12 mouse cellular contexts compared by ENCODE assay signal in genomic region chr12:100439145-100439755, GRCm38 (mm10).
DNase-seq lines count a peak whose midpoint lies in the region; ATAC-seq and TF ChIP-seq lines count a peak whose summit lies in the region.
"Had no signal": no experiment of that assay in that cellular context is flagged by ENCODE, and none has a peak within 500 bp of the region (broad histone marks: within the 10 kb centered on the region; RNA-seq: fewer than 3 reads in every experiment).

No protein-coding gene starts in this region.

- H3K9me3 ChIP-seq in intestine, embryonic 16.5 days (ENCODE audit: control insufficient read depth, low read length): no peaks in the 10 kb centered on the region
- H3K9me3 ChIP-seq in liver, embryonic 15.5 days (replicated peaks): no peaks in the 10 kb centered on the region
- H3K9me3 ChIP-seq: limb, embryonic 15.5 days had no signal

- H3K27ac ChIP-seq in layer of hippocampus, adult 2 months: peak overlapping the region; percentile 82
- H3K27ac ChIP-seq in cortical plate, adult 2 months (ENCODE audit: insufficient read depth, low read length): peak overlapping the region; percentile 93
- H3K27ac ChIP-seq in intestine, embryonic 16.5 days (ENCODE audit: low read length): peak overlapping the region; percentile 1
- no peak overlapping the region for H3K27ac ChIP-seq in liver, embryonic 15.5 days (replicated peaks)

- no peaks in the 10 kb centered on the region for H3K36me3 ChIP-seq in intestine, embryonic 16.5 days (ENCODE audit: control insufficient read depth, insufficient read depth, low read length)
- H3K36me3 ChIP-seq in liver, embryonic 15.5 days (replicated peaks): no peaks in the 10 kb centered on the region

- peaks cover 18% of the 10 kb centered on the region for H3K4me1 ChIP-seq in cortical plate, adult 2 months (ENCODE audit: control insufficient read depth, insufficient read depth, low read length)
- H3K4me1 ChIP-seq in intestine, embryonic 16.5 days (ENCODE audit: control insufficient read depth, insufficient read depth, low read length): peaks cover 11% of the 10 kb centered on the region
- H3K4me1 ChIP-seq in liver, embryonic 15.5 days (replicated peaks): no peaks in the 10 kb centered on the region

- no peak overlapping the region for H3K4me3 ChIP-seq in layer of hippocampus, adult 2 months
- H3K4me3 ChIP-seq in cortical plate, adult 2 months (ENCODE audit: insufficient read depth, low read length): no peak overlapping the region
- no peak overlapping the region for H3K4me3 ChIP-seq in intestine, embryonic 16.5 days (ENCODE audit: low read length)
- H3K4me3 ChIP-seq in liver, embryonic 15.5 days (replicated peaks): no peak overlapping the region
- H3K4me3 ChIP-seq: limb, embryonic 15.5 days had no signal

- WGBS in intestine, embryonic 16.5 days: 61% methylated on average over 4 of the region's 4 CpGs
- WGBS in liver, embryonic 15.5 days (ENCODE audit: insufficient replicate concordance): 41% methylated on average over 4 of the region's 4 CpGs

- no peak for TF ChIP-seq POLR2A in cortical plate, adult 2 months (IDR thresholded peaks at IDR 0.05; ENCODE audit: extremely low read depth, insufficient read depth, low read length)

- peak; percentile 58 for ATAC-seq in intestine, embryonic 16.5 days
- ATAC-seq in liver, embryonic 15.5 days (ENCODE audit: insufficient read depth): peak; percentile 37; the same call in 1 of the 2 replicates
- ATAC-seq in erythroid progenitor cell, adult 5-6 weeks (replicated peaks; ENCODE audit: low FRiP score, poor library complexity, severe bottlenecking): no peak
- ATAC-seq in frontal cortex, adult (ENCODE audit: low TSS enrichment): no peak
- ATAC-seq: forebrain, embryonic 14.5 days had no signal

- H3K9ac ChIP-seq in intestine, embryonic 16.5 days (ENCODE audit: low read depth, low read length): no peak overlapping the region
- no peak overlapping the region for H3K9ac ChIP-seq in liver, embryonic 15.5 days
- H3K9ac ChIP-seq: limb, embryonic 15.5 days had no signal

- no peaks in the 10 kb centered on the region for H3K27me3 ChIP-seq in intestine, embryonic 16.5 days (replicated peaks; ENCODE audit: control insufficient read depth, insufficient read depth, low read length)
- no peaks in the 10 kb centered on the region for H3K27me3 ChIP-seq in liver, embryonic 15.5 days
- H3K27me3 ChIP-seq: limb, embryonic 15.5 days had no signal

- no peak for TF ChIP-seq CTCF in layer of hippocampus, adult 2 months (conservative IDR thresholded peaks at IDR 0.05)
- no peak for TF ChIP-seq CTCF in cortical plate, adult 2 months (IDR thresholded peaks at IDR 0.05; ENCODE audit: extremely low read depth, insufficient read depth, low read length)

- no peak for DNase-seq in layer of hippocampus, adult 2 months (ENCODE audit: low spot score in 2 of 2)
- DNase-seq in layer of hippocampus, postnatal 25 days (ENCODE audit: extremely low spot score in 1 of 2, low spot score in 1 of 2): no peak
- DNase-seq in cerebellum, adult 9-10 months: no peak
- DNase-seq: layer of hippocampus, adult 9-11 months; thymus, postnatal 14 days had no signal

- no peak overlapping the region for H3K4me2 ChIP-seq in intestine, embryonic 16.5 days (ENCODE audit: low read depth, low read length)
- no peak overlapping the region for H3K4me2 ChIP-seq in liver, embryonic 15.5 days
- H3K4me2 ChIP-seq: limb, embryonic 15.5 days had no signal

Comparison
In these comparisons a context has a peak if more than half of its experiments do, and no peak if none do; other contexts are left out.
1. ATAC-seq: peak in intestine, embryonic 16.5 days (single experiment) and liver, embryonic 15.5 days (single experiment); none in erythroid progenitor cell, adult 5-6 weeks (single experiment) and frontal cortex, adult (single experiment).